ENCODE assay signal across 22 mouse cellular contexts in genomic region chr17:27911371-27911770, GRCm38 (mm10). TPM values are rescaled to one million over a fixed set of nuclear protein-coding genes. Genes with fewer than 3 reads are reported as not detected.
DNase-seq lines count a peak whose midpoint lies in the region; ATAC-seq and TF ChIP-seq lines count a peak whose summit lies in the region.
"Had no signal": no experiment of that assay in that cellular context is flagged by ENCODE, and none has a peak within 500 bp of the region (broad histone marks: within the 10 kb centered on the region; RNA-seq: fewer than 3 reads in every experiment).

No protein-coding gene starts in this region.

- DNase-seq in heart, embryonic 10.5 days (ENCODE audit: low spot score): no peak
- DNase-seq in liver, embryonic 11.5 days (ENCODE audit: low spot score): no peak
- DNase-seq in thymus, adult 2 months: no peak
- DNase-seq: adrenal gland, postnatal 25 days; B cell, adult 2 months; cerebellum, adult 2 months; gastrocnemius, postnatal 14 days; heart, postnatal 10 days; kidney, adult 18-20 months; kidney, postnatal 25 days; liver, embryonic 13.5 days; lung, postnatal 36 days; thymus, postnatal 4 days had no signal

- H3K36me3 ChIP-seq in heart, embryonic 13.5 days: peaks cover 10% of the 10 kb centered on the region
- H3K36me3 ChIP-seq in heart, embryonic 10.5 days: peaks cover 6% of the 10 kb centered on the region; the same call in 1 of the 2 replicates
- no peaks in the 10 kb centered on the region for H3K36me3 ChIP-seq in liver, embryonic 11.5 days (ENCODE audit: control insufficient read depth, insufficient read depth, low read length)
- H3K36me3 ChIP-seq in liver, embryonic 12.5 days: peaks cover 5% of the 10 kb centered on the region; the same call in 1 of the 2 replicates
- no peaks in the 10 kb centered on the region for H3K36me3 ChIP-seq in neural tube, embryonic 13.5 days
- H3K36me3 ChIP-seq in neural tube, embryonic 15.5 days: no peaks in the 10 kb centered on the region
- no peaks in the 10 kb centered on the region for H3K36me3 ChIP-seq in thymus, adult 2 months (ENCODE audit: control insufficient read depth, insufficient read depth, low read length)
- H3K36me3 ChIP-seq: embryonic facial prominence, embryonic 12.5 days; liver, embryonic 13.5 days; midbrain, embryonic 12.5 days had no signal

- ATAC-seq in heart, embryonic 13.5 days (ENCODE audit: extremely low read depth, insufficient number of reproducible peaks, low FRiP score, low TSS enrichment): no peak
- ATAC-seq in liver, embryonic 11.5 days (replicated peaks; ENCODE audit: low FRiP score): no peak
- no peak for ATAC-seq in liver, embryonic 12.5 days
- no peak for ATAC-seq in neural tube, embryonic 13.5 days (ENCODE audit: low read depth)
- ATAC-seq in neural tube, embryonic 15.5 days (ENCODE audit: low FRiP score): no peak
- ATAC-seq: forebrain, embryonic 14.5 days had no signal

- TF ChIP-seq CTCF in thymus, adult 2 months (IDR thresholded peaks at IDR 0.05; ENCODE audit: borderline replicate concordance, control insufficient read depth, extremely low read depth, insufficient read depth, low read length, poor library complexity): no peak

- H3K27me3 ChIP-seq in heart, embryonic 13.5 days (replicated peaks): no peaks in the 10 kb centered on the region
- no peaks in the 10 kb centered on the region for H3K27me3 ChIP-seq in heart, embryonic 10.5 days (ENCODE audit: insufficient read depth, poor library complexity, severe bottlenecking)
- H3K27me3 ChIP-seq in liver, embryonic 11.5 days (replicated peaks; ENCODE audit: control insufficient read depth, insufficient read depth, low read length): no peaks in the 10 kb centered on the region
- no peaks in the 10 kb centered on the region for H3K27me3 ChIP-seq in liver, embryonic 12.5 days (replicated peaks)
- no peaks in the 10 kb centered on the region for H3K27me3 ChIP-seq in neural tube, embryonic 13.5 days
- H3K27me3 ChIP-seq in neural tube, embryonic 15.5 days (replicated peaks): no peaks in the 10 kb centered on the region
- no peaks in the 10 kb centered on the region for H3K27me3 ChIP-seq in thymus, adult 2 months (ENCODE audit: control insufficient read depth, insufficient read depth, low read length)
- H3K27me3 ChIP-seq: embryonic facial prominence, embryonic 12.5 days; liver, embryonic 13.5 days; neural tube, embryonic 12.5 days had no signal

- H3K9ac ChIP-seq in heart, embryonic 13.5 days: no peak overlapping the region
- H3K9ac ChIP-seq in liver, embryonic 11.5 days (ENCODE audit: low read depth, low read length): no peak overlapping the region
- H3K9ac ChIP-seq in liver, embryonic 12.5 days: no peak overlapping the region
- H3K9ac ChIP-seq in neural tube, embryonic 13.5 days: peak overlapping the region; percentile 90; the same call in 1 of the 2 replicates
- H3K9ac ChIP-seq in neural tube, embryonic 15.5 days (replicated peaks): no peak overlapping the region
- H3K9ac ChIP-seq: embryonic facial prominence, embryonic 12.5 days; midbrain, embryonic 12.5 days; neural tube, embryonic 12.5 days had no signal

- H3K4me2 ChIP-seq in heart, embryonic 13.5 days: peak overlapping the region; percentile 99; the same call in 1 of the 2 replicates
- peak overlapping the region; percentile 88; the same call in 1 of the 2 replicates for H3K4me2 ChIP-seq in liver, embryonic 11.5 days
- no peak overlapping the region for H3K4me2 ChIP-seq in liver, embryonic 12.5 days
- peak overlapping the region; percentile 93; the same call in 1 of the 2 replicates for H3K4me2 ChIP-seq in neural tube, embryonic 13.5 days
- no peak overlapping the region for H3K4me2 ChIP-seq in neural tube, embryonic 15.5 days

- no peaks in the 10 kb centered on the region for H3K9me3 ChIP-seq in heart, embryonic 13.5 days
- no peaks in the 10 kb centered on the region for H3K9me3 ChIP-seq in heart, embryonic 10.5 days
- H3K9me3 ChIP-seq in liver, embryonic 11.5 days (ENCODE audit: control insufficient read depth, low read length): no peaks in the 10 kb centered on the region
- H3K9me3 ChIP-seq in liver, embryonic 12.5 days (replicated peaks): no peaks in the 10 kb centered on the region
- H3K9me3 ChIP-seq in neural tube, embryonic 13.5 days: no peaks in the 10 kb centered on the region
- H3K9me3 ChIP-seq in neural tube, embryonic 15.5 days (replicated peaks): no peaks in the 10 kb centered on the region
- H3K9me3 ChIP-seq: embryonic facial prominence, embryonic 12.5 days; liver, embryonic 13.5 days; midbrain, embryonic 12.5 days; neural tube, embryonic 12.5 days had no signal

- TF ChIP-seq POLR2A in thymus, adult 2 months (IDR thresholded peaks at IDR 0.05; ENCODE audit: control insufficient read depth, extremely low read depth, insufficient read depth, low read length, poor library complexity): no peak

- H3K4me1 ChIP-seq in heart, embryonic 13.5 days: peaks cover 29% of the 10 kb centered on the region
- H3K4me1 ChIP-seq in heart, embryonic 10.5 days: peaks cover 32% of the 10 kb centered on the region
- H3K4me1 ChIP-seq in liver, embryonic 11.5 days (replicated peaks; ENCODE audit: control insufficient read depth, insufficient read depth, low read length): peaks cover 14% of the 10 kb centered on the region
- H3K4me1 ChIP-seq in liver, embryonic 12.5 days: peaks cover 29% of the 10 kb centered on the region
- H3K4me1 ChIP-seq in neural tube, embryonic 13.5 days (replicated peaks): peaks cover 40% of the 10 kb centered on the region
- peaks cover 32% of the 10 kb centered on the region for H3K4me1 ChIP-seq in neural tube, embryonic 15.5 days
- peaks cover 16% of the 10 kb centered on the region for H3K4me1 ChIP-seq in thymus, adult 2 months (replicated peaks; ENCODE audit: control insufficient read depth, insufficient read depth, low read length)

- no peak overlapping the region for H3K27ac ChIP-seq in heart, embryonic 13.5 days (replicated peaks)
- no peak overlapping the region for H3K27ac ChIP-seq in heart, embryonic 10.5 days
- no peak overlapping the region for H3K27ac ChIP-seq in liver, embryonic 11.5 days (ENCODE audit: low read depth, low read length)
- no peak overlapping the region for H3K27ac ChIP-seq in liver, embryonic 12.5 days
- H3K27ac ChIP-seq in neural tube, embryonic 13.5 days (replicated peaks): no peak overlapping the region
- H3K27ac ChIP-seq in neural tube, embryonic 15.5 days (replicated peaks): no peak overlapping the region
- H3K27ac ChIP-seq in thymus, adult 2 months (ENCODE audit: control insufficient read depth, insufficient read depth, low read length): no peak overlapping the region
- H3K27ac ChIP-seq: embryonic facial prominence, embryonic 12.5 days; hindbrain, embryonic 14.5 days; liver, embryonic 13.5 days; midbrain, embryonic 12.5 days; neural tube, embryonic 12.5 days had no signal

- no peak overlapping the region for H3K4me3 ChIP-seq in heart, embryonic 13.5 days
- no peak overlapping the region for H3K4me3 ChIP-seq in heart, embryonic 10.5 days
- no peak overlapping the region for H3K4me3 ChIP-seq in liver, embryonic 11.5 days (ENCODE audit: low read depth, low read length)
- H3K4me3 ChIP-seq in liver, embryonic 12.5 days: no peak overlapping the region
- no peak overlapping the region for H3K4me3 ChIP-seq in neural tube, embryonic 13.5 days
- no peak overlapping the region for H3K4me3 ChIP-seq in neural tube, embryonic 15.5 days (replicated peaks)
- no peak overlapping the region for H3K4me3 ChIP-seq in thymus, adult 2 months (ENCODE audit: control insufficient read depth, insufficient read depth, low read length)

- WGBS in heart, embryonic 13.5 days: 86% methylated on average over 7 of the region's 7 CpGs
- WGBS in heart, embryonic 10.5 days: 88% methylated on average over 7 of the region's 7 CpGs
- WGBS in liver, embryonic 11.5 days: 83% methylated on average over 7 of the region's 7 CpGs
- 75% methylated on average over 7 of the region's 7 CpGs for WGBS in liver, embryonic 12.5 days (ENCODE audit: insufficient replicate concordance)
- 89% methylated on average over 7 of the region's 7 CpGs for WGBS in neural tube, embryonic 13.5 days
- 90% methylated on average over 7 of the region's 7 CpGs for WGBS in neural tube, embryonic 15.5 days
- WGBS in thymus, adult 2 months: 94% methylated on average over 7 of the region's 7 CpGs

RNA-seq across cellular contexts. Expression of gene Taf11, which starts 1.7 kb away (rescaled TPM):
- polyA plus RNA-seq in heart, embryonic 13.5 days (2015; fragmentation: Nextera tagmentation; extraction: Ambion mirVana): 44.1 and 46.1 TPM in 2 replicates
- 52.5 and 64.0 TPM in 2 replicates for polyA plus RNA-seq in heart, embryonic 10.5 days (2016; fragmentation: Nextera tagmentation; extraction: Ambion mirVana)
- 61.0 and 70.0 TPM in 2 replicates for polyA plus RNA-seq in liver, embryonic 11.5 days (2014; fragmentation: Nextera tagmentation; extraction: Ambion mirVana)
- polyA plus RNA-seq in liver, embryonic 12.5 days (2016; fragmentation: Nextera tagmentation; extraction: Ambion mirVana): 36.4 and 40.6 TPM in 2 replicates
- 69.2 and 79.7 TPM in 2 replicates for polyA plus RNA-seq in neural tube, embryonic 13.5 days (2015; fragmentation: Nextera tagmentation; extraction: Ambion mirVana)
- polyA plus RNA-seq in neural tube, embryonic 15.5 days (2015; fragmentation: Nextera tagmentation; extraction: Ambion mirVana): 52.6 and 58.4 TPM in 2 replicates
- polyA plus RNA-seq in thymus, adult 2 months (2012; rRNA removed): 12.5 and 13.6 TPM in 2 replicates

RNA-seq across cellular contexts. Expression of gene Anks1, which starts 2.3 kb away (rescaled TPM):
- polyA plus RNA-seq in heart, embryonic 13.5 days (2015; fragmentation: Nextera tagmentation; extraction: Ambion mirVana): 7.7 and 8.2 TPM in 2 replicates
- polyA plus RNA-seq in heart, embryonic 10.5 days (2016; fragmentation: Nextera tagmentation; extraction: Ambion mirVana): 9.2 and 10.4 TPM in 2 replicates
- 8.3 and 8.9 TPM in 2 replicates for polyA plus RNA-seq in liver, embryonic 11.5 days (2014; fragmentation: Nextera tagmentation; extraction: Ambion mirVana)
- 6.7 and 7.5 TPM in 2 replicates for polyA plus RNA-seq in liver, embryonic 12.5 days (2016; fragmentation: Nextera tagmentation; extraction: Ambion mirVana)
- polyA plus RNA-seq in neural tube, embryonic 13.5 days (2015; fragmentation: Nextera tagmentation; extraction: Ambion mirVana): 61.9 and 67.9 TPM in 2 replicates
- 46.3 and 50.4 TPM in 2 replicates for polyA plus RNA-seq in neural tube, embryonic 15.5 days (2015; fragmentation: Nextera tagmentation; extraction: Ambion mirVana)
- polyA plus RNA-seq in thymus, adult 2 months (2012; rRNA removed): 103 and 109 TPM in 2 replicates

RNA-seq across cellular contexts. Expression of gene Uhrf1bp1, which starts 55.1 kb away (rescaled TPM):
- 3.1 TPM in 2 replicates for polyA plus RNA-seq in heart, embryonic 13.5 days (2015; fragmentation: Nextera tagmentation; extraction: Ambion mirVana)
- polyA plus RNA-seq in heart, embryonic 10.5 days (2016; fragmentation: Nextera tagmentation; extraction: Ambion mirVana): 5.0 and 6.2 TPM in 2 replicates
- 9.2 and 9.4 TPM in 2 replicates for polyA plus RNA-seq in liver, embryonic 11.5 days (2014; fragmentation: Nextera tagmentation; extraction: Ambion mirVana)
- polyA plus RNA-seq in liver, embryonic 12.5 days (2016; fragmentation: Nextera tagmentation; extraction: Ambion mirVana): 4.5 and 5.0 TPM in 2 replicates
- 5.1 and 6.0 TPM in 2 replicates for polyA plus RNA-seq in neural tube, embryonic 13.5 days (2015; fragmentation: Nextera tagmentation; extraction: Ambion mirVana)
- 6.0 and 6.1 TPM in 2 replicates for polyA plus RNA-seq in neural tube, embryonic 15.5 days (2015; fragmentation: Nextera tagmentation; extraction: Ambion mirVana)
- 4.4 and 4.7 TPM in 2 replicates for polyA plus RNA-seq in thymus, adult 2 months (2012; rRNA removed)

Comparison
In these comparisons a context has a peak if more than half of its experiments do, and no peak if none do; other contexts are left out.
1. H3K4me2 ChIP-seq: peak in heart, embryonic 13.5 days (single experiment), liver, embryonic 11.5 days (single experiment) and neural tube, embryonic 13.5 days (single experiment); none in liver, embryonic 12.5 days (single experiment) and neural tube, embryonic 15.5 days (single experiment).